Mouse (Mus musculus): ENCODE measurements at regions not wholly inside any gene's neighbourhood (a gene's known extent, or its start where the extent isn't known, plus 50 kb on each side); places are given as distances from the start of the nearest gene placed in this dataset.
A peak's percentile ranks its signal among the peaks of the same experiment; 100 is the strongest.

DNA sequence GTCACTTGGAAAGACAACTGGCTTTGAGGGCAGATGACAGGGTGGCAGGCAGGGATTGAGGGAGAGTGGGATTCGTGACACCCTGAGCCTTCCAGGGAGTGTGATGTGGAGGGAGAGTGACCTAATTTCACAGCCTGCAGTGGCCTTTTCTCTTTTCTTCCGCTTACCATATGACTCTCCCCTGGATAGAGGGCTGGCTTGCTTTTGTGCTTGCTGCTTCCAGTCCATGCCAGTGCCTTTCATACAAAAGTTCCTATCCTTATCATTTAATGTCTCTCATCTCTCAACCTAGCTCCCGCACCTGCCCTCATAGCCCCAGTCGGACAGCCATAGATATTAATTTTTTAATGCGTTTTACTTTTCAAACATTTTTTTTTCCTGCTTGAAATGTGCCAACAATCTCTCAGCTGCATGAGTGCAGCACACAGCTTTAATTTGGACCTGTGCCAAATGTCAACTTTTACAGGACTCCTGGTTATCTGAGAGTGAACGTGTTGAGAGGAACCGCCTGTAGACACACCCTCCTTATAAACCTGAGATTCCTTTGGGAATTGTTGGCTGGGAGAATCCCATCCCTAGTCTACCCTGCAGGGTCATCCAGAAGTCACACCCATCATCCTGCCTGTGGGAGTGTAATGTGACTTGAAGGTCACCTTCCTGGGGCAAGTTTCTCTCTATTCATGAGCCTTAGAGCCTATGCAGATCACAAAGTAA is 260.3 kb upstream of the Igfbp3 start:
- no peak for ATAC-seq (ENCODE audit: low FRiP score, low TSS enrichment)
- Histone ChIP-seq H3K4me2 (replicated peaks; ENCODE audit: low read depth, low read length) (no peak overlapping the region), H3K36me3 (ENCODE audit: insufficient read depth, low read length) (no peaks in the 10 kb centered on the region), H3K9ac (replicated peaks; ENCODE audit: low read length) (no peak overlapping the region), H3K27ac (ENCODE audit: low read length) (no peak overlapping the region), H3K4me1 (ENCODE audit: insufficient read depth, low read length) (no peaks in the 10 kb centered on the region), H3K4me3 (ENCODE audit: low read length) (no peak overlapping the region), H3K9me3 (ENCODE audit: low read length) (no peaks in the 10 kb centered on the region), H3K27me3 (ENCODE audit: insufficient read depth, low read length) (no peaks in the 10 kb centered on the region)
- 58% methylated on average over 7 of the region's 7 CpGs for WGBS

DNA sequence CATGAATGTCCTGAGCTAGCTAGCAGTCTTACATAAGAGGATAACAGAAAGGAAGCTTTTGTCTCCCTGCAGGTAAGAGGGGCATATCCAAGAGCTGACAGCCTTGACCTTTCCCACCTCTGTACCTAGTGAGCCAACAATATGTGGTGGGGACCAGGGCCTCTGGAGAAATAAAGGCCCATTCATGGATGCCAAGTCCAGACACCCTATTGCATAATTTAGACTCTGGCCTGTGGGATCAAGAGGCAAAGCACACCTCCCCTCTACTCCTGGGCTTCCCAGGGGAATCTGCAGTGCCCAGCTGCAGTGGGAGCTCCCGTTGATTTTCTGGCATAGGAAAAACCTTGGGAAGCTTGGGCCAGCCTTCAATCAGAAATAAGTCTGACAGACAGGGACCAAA is 251.8 kb upstream of the Igfbp3 start:
- Histone ChIP-seq H3K4me3 (ENCODE audit: low read length) (no peak overlapping the region), H3K9ac (replicated peaks; ENCODE audit: low read length) (no peak overlapping the region), H3K36me3 (ENCODE audit: insufficient read depth, low read length) (no peaks in the 10 kb centered on the region), H3K4me1 (ENCODE audit: insufficient read depth, low read length) (peaks cover 5% of the 10 kb centered on the region; the same call in 1 of the 2 replicates), H3K4me2 (replicated peaks; ENCODE audit: low read depth, low read length) (no peak overlapping the region), H3K27me3 (ENCODE audit: insufficient read depth, low read length) (no peaks in the 10 kb centered on the region), H3K9me3 (ENCODE audit: low read length) (no peaks in the 10 kb centered on the region), H3K27ac (ENCODE audit: low read length) (no peak overlapping the region)
- no peak for ATAC-seq (ENCODE audit: low FRiP score, low TSS enrichment)
- 72% methylated on average over 1 of the region's 1 CpGs for WGBS

DNA sequence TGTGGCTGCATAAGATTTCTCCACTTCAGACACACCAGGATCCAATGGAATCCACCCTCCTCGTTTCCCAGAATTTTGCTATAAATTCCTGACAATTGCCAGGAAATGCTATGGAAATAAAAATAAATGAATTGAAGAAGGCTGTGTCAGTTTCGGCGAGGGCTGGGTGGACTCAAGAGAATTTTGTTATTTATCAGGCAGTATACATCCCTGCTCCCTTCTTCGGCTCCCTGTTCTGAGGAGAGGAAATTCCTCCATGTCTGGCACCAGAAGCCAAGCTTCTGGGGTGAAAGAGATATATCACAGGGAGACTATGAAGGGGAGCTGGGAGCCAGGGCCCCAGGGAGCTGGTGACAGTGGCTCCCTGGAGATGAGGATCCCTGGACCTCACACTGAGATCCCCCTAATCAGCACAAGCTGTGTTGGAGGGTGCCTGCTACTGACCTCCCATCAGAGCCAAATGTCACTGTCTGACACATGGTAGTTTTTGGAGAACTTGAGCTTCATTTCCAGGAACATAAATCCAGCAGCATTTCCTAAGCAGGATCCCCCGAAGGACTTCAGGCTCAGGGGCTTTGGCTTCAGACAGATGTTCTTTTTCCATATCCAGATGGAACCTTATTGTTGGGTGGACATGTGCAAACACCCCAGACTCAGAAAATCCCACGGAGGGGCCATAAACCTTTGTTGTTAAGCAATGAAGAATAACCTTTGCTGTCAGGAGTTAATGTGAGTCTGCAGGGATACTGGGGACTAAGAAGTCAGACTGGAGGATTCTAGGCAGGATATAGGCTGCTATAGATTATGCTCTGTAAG is 248.4 kb upstream of the Igfbp3 start:
- Histone ChIP-seq H3K36me3 (ENCODE audit: insufficient read depth, low read length) (no peaks in the 10 kb centered on the region), H3K4me3 (ENCODE audit: low read length) (no peak overlapping the region), H3K27ac (ENCODE audit: low read length) (peak overlapping the region; percentile 65; the same call in 1 of the 2 replicates), H3K9me3 (ENCODE audit: low read length) (no peaks in the 10 kb centered on the region), H3K9ac (replicated peaks; ENCODE audit: low read length) (no peak overlapping the region), H3K4me1 (ENCODE audit: insufficient read depth, low read length) (peaks cover 5% of the 10 kb centered on the region; the same call in 1 of the 2 replicates), H3K4me2 (replicated peaks; ENCODE audit: low read depth, low read length) (no peak overlapping the region), H3K27me3 (ENCODE audit: insufficient read depth, low read length) (no peaks in the 10 kb centered on the region)
- peak; percentile 96 for ATAC-seq (ENCODE audit: low FRiP score, low TSS enrichment)
- 17% methylated on average over 6 of the region's 6 CpGs for WGBS

DNA sequence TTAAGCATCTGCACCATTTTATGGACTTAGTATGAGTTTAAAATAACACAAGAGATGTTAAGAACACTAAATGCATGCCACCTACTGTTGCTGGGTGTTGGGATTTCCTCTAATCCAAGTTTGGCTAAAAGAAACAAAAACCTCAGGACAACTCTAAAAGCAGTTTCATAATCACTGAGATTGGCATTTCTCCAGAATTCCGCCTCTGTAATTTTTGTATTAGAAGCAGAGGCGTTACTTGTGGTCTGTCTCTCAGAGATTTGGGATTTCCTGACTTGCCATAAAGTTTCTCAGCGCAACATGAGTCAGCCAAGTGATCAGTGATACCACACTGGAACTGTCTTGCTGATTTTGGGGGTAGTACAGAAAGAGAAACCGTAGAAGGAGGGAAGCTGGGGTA is 238.0 kb upstream of the Igfbp3 start:
- H3K9ac ChIP-seq (replicated peaks; ENCODE audit: low read length) = no peak overlapping the region
- no peaks in the 10 kb centered on the region for H3K36me3 ChIP-seq (ENCODE audit: insufficient read depth, low read length)
- H3K9me3 ChIP-seq (ENCODE audit: low read length) = no peaks in the 10 kb centered on the region
- H3K27me3 ChIP-seq (ENCODE audit: insufficient read depth, low read length) = no peaks in the 10 kb centered on the region
- no peak overlapping the region for H3K27ac ChIP-seq (ENCODE audit: low read length)
- 76% methylated on average over 4 of the region's 4 CpGs for WGBS
- no peak overlapping the region for H3K4me2 ChIP-seq (replicated peaks; ENCODE audit: low read depth, low read length)
- H3K4me1 ChIP-seq (ENCODE audit: insufficient read depth, low read length) = no peaks in the 10 kb centered on the region
- H3K4me3 ChIP-seq (ENCODE audit: low read length) = no peak overlapping the region
- no peak for ATAC-seq (ENCODE audit: low FRiP score, low TSS enrichment)

DNA sequence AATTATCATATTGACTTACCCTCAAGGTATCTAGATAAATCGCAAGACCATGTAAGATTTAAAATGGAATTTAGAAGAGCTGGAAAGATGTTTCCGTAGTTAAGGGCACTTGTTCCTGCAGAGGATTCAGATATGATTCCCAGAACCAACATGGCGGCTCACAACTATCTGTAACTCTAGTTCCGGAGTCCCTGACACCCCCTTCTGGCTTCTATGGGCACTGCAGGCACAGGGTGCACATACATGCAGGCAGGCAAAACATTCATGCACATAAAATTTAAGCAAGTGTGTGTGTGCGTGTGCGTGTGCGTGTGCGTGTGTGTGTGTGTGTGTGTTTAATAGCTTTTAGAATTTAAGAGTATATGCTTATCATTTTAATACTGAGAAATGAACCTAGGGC is 230.8 kb upstream of the Igfbp3 start:
- no peaks in the 10 kb centered on the region for H3K36me3 ChIP-seq (ENCODE audit: insufficient read depth, low read length)
- 93% methylated on average over 8 of the region's 8 CpGs for WGBS
- H3K4me3 ChIP-seq (ENCODE audit: low read length) = no peak overlapping the region
- H3K27ac ChIP-seq (ENCODE audit: low read length) = no peak overlapping the region
- no peaks in the 10 kb centered on the region; the same call in 1 of the 2 replicates for H3K9me3 ChIP-seq (ENCODE audit: low read length)
- no peak overlapping the region for H3K9ac ChIP-seq (replicated peaks; ENCODE audit: low read length)
- no peak overlapping the region for H3K4me2 ChIP-seq (replicated peaks; ENCODE audit: low read depth, low read length)
- ATAC-seq (ENCODE audit: low FRiP score, low TSS enrichment) = no peak
- no peaks in the 10 kb centered on the region for H3K27me3 ChIP-seq (ENCODE audit: insufficient read depth, low read length)
- H3K4me1 ChIP-seq (ENCODE audit: insufficient read depth, low read length) = no peaks in the 10 kb centered on the region

DNA sequence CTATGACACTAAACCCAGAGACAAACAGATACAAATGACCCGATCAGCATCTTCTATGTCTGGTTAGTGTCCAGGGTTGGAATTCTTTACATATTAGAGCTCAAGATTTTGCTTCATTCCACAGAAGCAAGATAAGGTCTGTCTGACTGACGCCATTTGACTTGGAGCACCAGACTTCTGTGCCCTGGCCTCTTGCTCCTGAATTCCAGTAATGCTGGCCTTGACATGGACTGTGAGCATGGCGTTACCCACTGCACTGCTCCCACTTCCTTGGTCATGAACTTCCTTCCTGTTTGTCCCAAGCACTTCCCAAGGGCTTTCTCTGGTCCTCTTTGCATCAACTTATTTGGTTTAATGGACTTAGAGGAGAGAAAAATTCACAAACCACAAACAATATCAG is 225.6 kb upstream of the Igfbp3 start:
- Histone ChIP-seq H3K4me1 (ENCODE audit: insufficient read depth, low read length) (no peaks in the 10 kb centered on the region), H3K4me2 (replicated peaks; ENCODE audit: low read depth, low read length) (no peak overlapping the region), H3K4me3 (ENCODE audit: low read length) (no peak overlapping the region), H3K27ac (ENCODE audit: low read length) (no peak overlapping the region), H3K9ac (replicated peaks; ENCODE audit: low read length) (no peak overlapping the region), H3K36me3 (ENCODE audit: insufficient read depth, low read length) (no peaks in the 10 kb centered on the region), H3K9me3 (ENCODE audit: low read length) (no peaks in the 10 kb centered on the region), H3K27me3 (ENCODE audit: insufficient read depth, low read length) (no peaks in the 10 kb centered on the region)
- 66% methylated on average over 3 of the region's 3 CpGs for WGBS
- no peak for ATAC-seq (ENCODE audit: low FRiP score, low TSS enrichment)

DNA sequence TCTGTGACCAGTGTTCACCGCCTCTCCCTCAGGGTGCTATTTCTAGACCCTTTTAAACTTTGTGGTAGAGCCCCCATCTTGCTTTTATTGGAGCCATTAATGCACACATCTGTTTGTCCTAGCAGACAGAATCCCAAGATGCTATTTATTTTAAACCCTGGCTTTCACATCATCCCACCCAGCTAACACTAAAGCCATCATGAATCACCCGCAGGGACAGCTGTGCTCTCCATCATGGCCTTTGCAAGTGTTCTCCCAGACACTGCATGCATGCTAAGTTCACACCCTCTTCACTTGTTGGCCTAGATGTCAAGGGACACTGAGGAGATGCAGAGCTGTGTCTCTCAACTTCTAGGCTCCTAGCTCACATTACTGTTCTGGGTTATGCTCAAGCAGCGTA is 220.9 kb upstream of the Igfbp3 start:
- Histone ChIP-seq H3K27me3 (ENCODE audit: insufficient read depth, low read length) (no peaks in the 10 kb centered on the region), H3K4me3 (ENCODE audit: low read length) (no peak overlapping the region), H3K9ac (replicated peaks; ENCODE audit: low read length) (no peak overlapping the region), H3K4me1 (ENCODE audit: insufficient read depth, low read length) (no peaks in the 10 kb centered on the region), H3K4me2 (replicated peaks; ENCODE audit: low read depth, low read length) (no peak overlapping the region), H3K9me3 (ENCODE audit: low read length) (no peaks in the 10 kb centered on the region), H3K27ac (ENCODE audit: low read length) (no peak overlapping the region), H3K36me3 (ENCODE audit: insufficient read depth, low read length) (no peaks in the 10 kb centered on the region)
- ATAC-seq (ENCODE audit: low FRiP score, low TSS enrichment) = no peak
- WGBS = 84% methylated on average over 3 of the region's 3 CpGs

DNA sequence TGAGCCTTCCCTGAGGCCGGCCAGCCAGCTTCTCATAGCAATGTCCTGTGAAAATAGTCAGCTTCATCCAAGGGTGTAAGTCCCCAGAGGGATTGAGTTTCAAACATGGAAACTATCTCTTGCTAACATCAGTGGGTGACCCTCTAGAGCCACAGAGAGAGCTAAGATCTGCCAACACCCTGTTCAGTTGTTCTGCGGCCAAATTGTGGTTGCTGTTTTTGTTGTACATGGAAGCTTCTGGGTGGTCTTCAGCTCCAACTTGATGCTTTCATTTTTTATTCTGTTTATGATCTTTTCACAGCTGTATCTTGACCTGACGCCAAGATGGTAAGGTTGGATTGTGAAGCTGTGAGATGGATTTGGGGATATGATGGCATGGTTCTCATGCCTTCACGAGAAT is 214.0 kb upstream of the Igfbp3 start:
- no peak for ATAC-seq (ENCODE audit: low FRiP score, low TSS enrichment)
- Histone ChIP-seq H3K36me3 (ENCODE audit: insufficient read depth, low read length) (no peaks in the 10 kb centered on the region), H3K4me1 (ENCODE audit: insufficient read depth, low read length) (peaks cover 10% of the 10 kb centered on the region), H3K27ac (ENCODE audit: low read length) (no peak overlapping the region), H3K9me3 (ENCODE audit: low read length) (no peaks in the 10 kb centered on the region), H3K4me3 (ENCODE audit: low read length) (no peak overlapping the region), H3K9ac (replicated peaks; ENCODE audit: low read length) (no peak overlapping the region), H3K27me3 (ENCODE audit: insufficient read depth, low read length) (no peaks in the 10 kb centered on the region), H3K4me2 (replicated peaks; ENCODE audit: low read depth, low read length) (no peak overlapping the region)
- WGBS = 73% methylated on average over 4 of the region's 4 CpGs

DNA sequence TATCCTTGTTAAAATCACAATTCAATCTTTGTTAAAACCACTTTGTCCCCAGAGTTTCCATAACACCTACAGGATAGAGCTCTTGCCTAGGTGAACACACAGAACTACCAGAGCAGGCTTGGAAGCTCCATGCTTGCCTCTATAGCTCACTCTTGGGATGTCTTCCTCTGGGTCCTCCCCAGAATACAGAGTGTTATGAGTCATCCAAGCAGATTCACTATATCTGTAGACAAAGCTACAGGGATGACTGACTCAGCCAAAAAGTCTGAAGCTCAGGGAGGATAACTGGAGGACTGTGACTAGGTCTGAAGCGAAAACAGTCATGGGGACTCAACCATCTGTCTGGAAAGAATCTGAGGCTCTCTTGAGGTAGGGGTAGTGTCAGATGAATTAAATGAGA is 211.5 kb upstream of the Igfbp3 start:
- Histone ChIP-seq H3K27me3 (ENCODE audit: insufficient read depth, low read length) (no peaks in the 10 kb centered on the region), H3K4me3 (ENCODE audit: low read length) (no peak overlapping the region), H3K36me3 (ENCODE audit: insufficient read depth, low read length) (no peaks in the 10 kb centered on the region), H3K27ac (ENCODE audit: low read length) (no peak overlapping the region), H3K4me1 (ENCODE audit: insufficient read depth, low read length) (peaks cover 10% of the 10 kb centered on the region), H3K9me3 (ENCODE audit: low read length) (no peaks in the 10 kb centered on the region), H3K4me2 (replicated peaks; ENCODE audit: low read depth, low read length) (no peak overlapping the region), H3K9ac (replicated peaks; ENCODE audit: low read length) (no peak overlapping the region)
- 85% methylated on average over 1 of the region's 1 CpGs for WGBS
- no peak for ATAC-seq (ENCODE audit: low FRiP score, low TSS enrichment)

DNA sequence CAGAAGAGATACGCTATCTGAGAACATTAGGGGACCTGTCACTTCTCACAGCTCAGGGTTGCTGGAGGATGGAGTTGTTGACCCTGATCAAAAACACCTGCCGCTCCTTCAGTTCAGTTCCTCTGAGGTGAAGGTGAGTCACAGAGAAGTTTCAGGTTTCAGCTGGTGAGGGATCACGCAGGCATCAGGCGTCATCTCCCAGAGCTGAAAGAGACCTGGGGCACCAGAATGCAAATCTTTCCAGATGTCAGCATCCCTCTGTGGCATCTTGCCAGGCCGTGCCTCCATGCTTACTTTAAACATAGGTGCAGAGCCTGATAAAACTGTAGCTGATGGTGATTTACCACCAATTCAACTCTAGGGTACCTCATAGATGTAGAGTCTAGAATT is 210.4 kb upstream of the Igfbp3 start:
- Histone ChIP-seq H3K9me3 (ENCODE audit: low read length) (no peaks in the 10 kb centered on the region), H3K27ac (ENCODE audit: low read length) (no peak overlapping the region), H3K36me3 (ENCODE audit: insufficient read depth, low read length) (no peaks in the 10 kb centered on the region), H3K4me3 (ENCODE audit: low read length) (no peak overlapping the region), H3K27me3 (ENCODE audit: insufficient read depth, low read length) (no peaks in the 10 kb centered on the region), H3K9ac (replicated peaks; ENCODE audit: low read length) (no peak overlapping the region), H3K4me2 (replicated peaks; ENCODE audit: low read depth, low read length) (no peak overlapping the region), H3K4me1 (ENCODE audit: insufficient read depth, low read length) (peaks cover 10% of the 10 kb centered on the region)
- 36% methylated on average over 5 of the region's 5 CpGs for WGBS
- ATAC-seq (ENCODE audit: low FRiP score, low TSS enrichment) = peak; percentile 27; the same call in 1 of the 2 replicates
